Mouse (Mus musculus) frontal cortex, postnatal 36 days (tissue): ENCODE data around the gene Fam216a.
"Not testable (repeated sequence)": the region's sequence is repeated elsewhere in the genome, so short reads cannot be mapped to it uniquely, and the experiment has no call there.

Experiments used
- DNase-seq, 2 experiments: peaks; one replicate each; pipeline ENCODE4 v3.0.0; 2022; ENCODE audit warnings: low spot score in 2 of 2

Fam216a gene

GRCm38 (mm10) chr5:122320205-122320781 is 51.9 kb downstream of the Fam216a start:
- no peak for DNase-seq

DNA sequence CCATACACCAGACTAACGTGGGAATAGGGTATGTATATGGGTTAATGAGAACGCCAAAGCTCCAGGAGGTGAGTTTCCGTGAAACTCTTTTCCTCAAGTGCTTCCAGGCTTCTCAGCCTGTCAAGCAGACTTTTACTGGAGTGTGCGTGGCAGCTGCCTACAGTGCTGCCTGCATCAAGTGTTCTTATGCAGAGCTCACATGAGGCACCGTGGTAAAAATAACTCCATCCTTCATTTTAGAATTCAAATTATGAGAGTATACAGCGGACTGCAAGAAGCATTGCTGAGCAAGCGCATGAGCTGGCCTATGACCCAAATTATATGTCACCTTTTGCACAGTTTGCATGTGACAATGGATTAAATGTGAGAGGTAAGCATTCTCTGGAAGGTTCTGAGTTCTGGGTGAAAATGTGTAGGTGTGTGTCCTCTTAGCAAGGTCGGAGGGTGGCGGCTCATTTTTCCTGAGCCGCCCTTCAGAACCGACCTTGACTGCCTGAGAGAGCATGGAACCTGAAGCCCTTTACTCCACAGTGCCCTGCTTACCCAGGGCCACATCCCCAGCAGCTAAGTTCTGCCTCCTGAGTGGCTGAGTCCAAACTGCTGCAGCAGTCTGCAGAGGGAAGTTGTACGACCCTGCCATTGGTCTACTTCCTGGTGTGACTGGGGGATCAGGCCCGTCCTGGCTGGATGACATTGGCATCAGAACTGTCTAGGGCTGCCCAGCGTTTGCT is 52.5 kb downstream of the Fam216a start:
- DNase-seq: peak in 1 of 2 experiments; percentile 68

DNA sequence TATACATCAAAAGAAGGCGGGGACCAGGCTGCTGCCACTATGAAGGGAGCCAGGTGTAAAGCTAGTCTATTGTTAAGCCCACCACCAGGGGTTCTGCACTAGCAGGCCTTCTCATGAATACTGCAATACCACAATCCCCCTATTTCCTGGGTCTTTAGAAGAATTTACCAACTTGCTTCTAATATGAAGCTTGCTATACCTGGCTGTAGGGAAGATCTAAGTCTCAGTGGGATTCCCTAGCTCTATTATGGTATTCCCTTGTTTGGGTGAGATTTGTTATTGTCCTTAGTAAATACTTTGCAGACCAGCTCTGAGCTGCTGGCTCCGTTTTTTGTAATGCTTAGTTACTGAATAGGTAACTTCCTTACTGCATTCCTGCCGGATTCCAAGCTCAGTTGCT is 53.2 kb downstream of the Fam216a start:
- DNase-seq: not testable (repeated sequence)

DNA sequence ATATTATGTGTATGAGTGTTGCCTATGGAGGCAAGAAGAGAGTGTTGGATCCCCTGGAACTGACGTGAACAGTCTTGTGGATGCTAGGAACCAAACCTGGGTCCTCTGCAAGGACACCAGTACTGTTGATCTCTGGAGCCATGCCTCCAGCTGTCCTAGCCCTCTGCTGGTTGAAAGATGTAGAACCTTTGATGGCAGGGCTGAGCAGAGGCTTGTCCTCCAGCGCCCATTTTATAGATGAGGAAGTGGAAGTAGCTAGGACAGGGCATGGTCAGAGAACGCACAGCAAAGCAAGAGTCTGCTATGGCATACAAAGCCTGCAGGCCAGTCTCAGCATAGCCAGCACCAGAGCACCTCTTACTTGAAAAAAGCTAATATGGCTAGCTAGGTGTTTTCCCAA is 54.1 kb downstream of the Fam216a start:
- no peak for DNase-seq

GRCm38 (mm10) chr5:122317329-122318045 is 54.7 kb downstream of the Fam216a start:
- DNase-seq: no peak

GRCm38 (mm10) chr5:122314966-122315667 is 57.0 kb downstream of the Fam216a start:
- peak; percentile 87 to 91 for DNase-seq
